Mouse (Mus musculus) heart, adult 2 months (tissue): Measurements from ENCODE around the gene Ttyh1. TPM values are rescaled to one million over a fixed set of nuclear protein-coding genes. Genes with fewer than 3 reads are reported as not detected.

Source experiments
- DNase-seq, 2 experiments: peaks; one replicate each; pipeline ENCODE4 v3.0.0; 2021
- H3K27ac ChIP-seq: fragments of 200-600 bp; 2 replicates; pipeline ENCODE4 v1.8.1; 2022
- H3K27me3 ChIP-seq: fragments of 200-500 bp; 2 replicates; pipeline ENCODE4 v1.6.1; 2012; ENCODE audit warnings: mild to moderate bottlenecking, low read length, inconsistent platforms, mixed read lengths; ENCODE audit not compliant: control insufficient read depth, insufficient read depth
- H3K36me3 ChIP-seq: fragments of 200-500 bp; 2 replicates; pipeline ENCODE4 v1.6.1; 2012; ENCODE audit warnings: low read length, inconsistent platforms; ENCODE audit not compliant: control insufficient read depth, insufficient read depth
- H3K4me1 ChIP-seq: fragments of 200-500 bp; 2 replicates; pipeline ENCODE4 v1.6.1; 2011; ENCODE audit warnings: low read length; ENCODE audit not compliant: control insufficient read depth, insufficient read depth
- H3K4me3 ChIP-seq: fragments of 200-600 bp; 2 replicates; pipeline ENCODE4 v1.8.1; 2022
- H3K79me2 ChIP-seq: fragments of 200-500 bp; replicated peaks from 2 replicates; pipeline ENCODE4 v1.6.1; 2012; ENCODE audit warnings: mild to moderate bottlenecking, inconsistent platforms, low read length, moderate library complexity, mixed read lengths; ENCODE audit not compliant: control insufficient read depth, insufficient read depth
- H3K9ac ChIP-seq: fragments of 200-500 bp; 2 replicates; pipeline ENCODE4 v1.6.1; 2012; ENCODE audit warnings: low read depth, mild to moderate bottlenecking, control low read depth, inconsistent platforms, low read length, mixed read lengths
- CTCF ChIP-seq: fragments of 200-600 bp; IDR thresholded peaks from 2 replicates; pipeline ENCODE4 v1.8.1; 2022; ENCODE audit warnings: antibody characterized with exemption, mild to moderate bottlenecking, moderate library complexity
- EP300 ChIP-seq: fragments of 200-500 bp; IDR thresholded peaks from 2 replicates; pipeline ENCODE4 v1.6.1; 2011; ENCODE audit warnings: low read depth, low read length, control low read depth; ENCODE audit not compliant: insufficient read depth
- POLR2A ChIP-seq: fragments of 200-500 bp; IDR thresholded peaks from 2 replicates; pipeline ENCODE4 v1.6.1; 2011; ENCODE audit warnings: mild to moderate bottlenecking, low read depth, low read length, control low read depth; ENCODE audit not compliant: insufficient read depth
- WGBS: fragments of 180-500 bp; shearing (Covaris S2); methylation state at CpG from one replicate; pipeline ENCODE4 v1.1.7; 2018; 5-methylcytosine and 5-hydroxymethylcytosine counted together
- intact Hi-C: fragments of 180-260 bp; cut with DNase I; formaldehyde crosslinking; loops from one replicate; pipeline ENCODE4 v1.15.1; 2025
- long read RNA-seq: library from polyadenylated mRNA; stranded (forward); transcript quantifications from one replicate; pipeline ENCODE4 v2.0.0, GENCODE M21; 2021
- polyA plus RNA-seq: library from polyadenylated mRNA; depleted of rRNA; stranded (reverse); fragments of >200 nt; gene quantifications from 2 replicates; pipeline ENCODE4 v1.2.3, GENCODE M21; 2012; rRNA removed
- total RNA-seq, 2 experiments: library from RNA; stranded (reverse); gene quantifications; 2 replicates each; pipeline ENCODE4 v1.2.3; 2021

Gene Ttyh1
- total RNA-seq, result 1 to 10 TPM in 1 of 2 experiments, under 1 TPM in 1; 0.91 to 2.6 TPM
- polyA plus RNA-seq, result 2.8 and 5.1 TPM in 2 replicates
- long read RNA-seq, full-length matches to known transcripts, result 1 of 3 reads
- long read RNA-seq, partial matches to known transcripts, result 1 of 3 reads
- long read RNA-seq, other reads (novel, unspliced or antisense), result 1 of 3 reads

GRCm38 (mm10) chr7:4119344-4119902, at the start of gene Ttyh1:
TSS of gene Ttyh1 (plus strand) at chr7:4119408.
- TF ChIP-seq EP300 (no peak), POLR2A (no peak), CTCF (peak; percentile 79)
- no peak for DNase-seq
- Histone ChIP-seq H3K27me3 (peaks cover 7% of the 10 kb centered on the region), H3K27ac (no peak within 1 kb of the TSS), H3K4me1 (no peaks in the 10 kb centered on the region; the same call in 1 of the 2 replicates), H3K79me2 (no peaks in the 10 kb centered on the region), H3K9ac (no peak within 1 kb of the TSS), H3K4me3 (no peak within 1 kb of the TSS), H3K36me3 (no peaks in the 10 kb centered on the region)
- WGBS, result 2% methylated on average over 29 of the region's 37 CpGs
- intact Hi-C loops, result no loop called here

- DNase-seq, result peak in 1 of 2 experiments; percentile 22
- Histone ChIP-seq H3K36me3 (no peaks in the 10 kb centered on the region), H3K79me2 (no peaks in the 10 kb centered on the region), H3K27ac (no peak overlapping the region), H3K9ac (no peak overlapping the region), H3K27me3 (no peaks in the 10 kb centered on the region), H3K4me3 (no peak overlapping the region), H3K4me1 (no peaks in the 10 kb centered on the region)
- TF ChIP-seq CTCF (no peak), EP300 (no peak), POLR2A (no peak)
- intact Hi-C loops, result no loop called here
- 75% methylated on average over 6 of the region's 6 CpGs for WGBS
Observed at GRCm38 (mm10) chr7:4071066-4071465, 48.1 kb upstream of the Ttyh1 start.

GRCm38 (mm10) chr7:4073144-4073543, 46.1 kb upstream of the Ttyh1 start:
- H3K9ac ChIP-seq, result no peak overlapping the region
- intact Hi-C loops, result no loop called here
- H3K36me3 ChIP-seq, result no peaks in the 10 kb centered on the region
- no peaks in the 10 kb centered on the region for H3K79me2 ChIP-seq
- H3K4me3 ChIP-seq, result no peak overlapping the region
- no peak for TF ChIP-seq CTCF
- TF ChIP-seq POLR2A, result no peak
- TF ChIP-seq EP300, result no peak
- H3K27me3 ChIP-seq, result no peaks in the 10 kb centered on the region
- no peaks in the 10 kb centered on the region for H3K4me1 ChIP-seq
- no peak overlapping the region for H3K27ac ChIP-seq
- 58% methylated on average over 3 of the region's 3 CpGs for WGBS
- no peak for DNase-seq

- H3K79me2 ChIP-seq, result no peaks in the 10 kb centered on the region
- H3K27me3 ChIP-seq, result no peaks in the 10 kb centered on the region
- H3K9ac ChIP-seq, result no peak overlapping the region
- no peak overlapping the region for H3K4me3 ChIP-seq
- H3K27ac ChIP-seq, result no peak overlapping the region
- DNase-seq, result no peak
- TF ChIP-seq POLR2A, result no peak
- no peak for TF ChIP-seq CTCF
- TF ChIP-seq EP300, result no peak
- peaks cover 2% of the 10 kb centered on the region; the same call in 1 of the 2 replicates for H3K4me1 ChIP-seq
- no peaks in the 10 kb centered on the region for H3K36me3 ChIP-seq
- WGBS, result 79% methylated on average over 7 of the region's 7 CpGs
- intact Hi-C loops, result no loop called here
Observed at GRCm38 (mm10) chr7:4079511-4079910, 39.7 kb upstream of the Ttyh1 start.

DNA sequence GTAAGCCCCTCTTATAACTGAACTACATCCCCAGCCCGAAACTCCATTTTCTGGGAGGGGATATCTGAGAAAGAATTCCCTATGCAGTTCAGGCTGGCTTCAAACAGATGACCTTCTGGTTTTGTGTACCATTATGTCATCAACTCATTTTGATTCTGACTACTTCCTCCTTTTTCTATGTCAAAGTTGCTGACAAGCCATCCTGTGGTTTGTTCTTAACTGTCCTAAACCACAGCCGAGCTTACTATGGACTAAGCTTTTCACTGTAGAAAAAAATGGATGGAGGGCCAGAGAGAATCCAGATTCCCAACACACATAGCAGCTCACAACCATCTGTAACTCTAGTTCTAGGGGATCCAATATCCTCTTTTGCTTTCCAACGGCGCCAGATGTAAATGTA, 38.7 kb upstream of the Ttyh1 start:
- no peak overlapping the region for H3K27ac ChIP-seq
- H3K9ac ChIP-seq, result no peak overlapping the region
- H3K36me3 ChIP-seq, result no peaks in the 10 kb centered on the region
- WGBS, result 72% methylated on average over 4 of the region's 4 CpGs
- peaks cover 2% of the 10 kb centered on the region; the same call in 1 of the 2 replicates for H3K4me1 ChIP-seq
- no peak for TF ChIP-seq CTCF
- no peak for TF ChIP-seq POLR2A
- TF ChIP-seq EP300, result no peak
- H3K27me3 ChIP-seq, result no peaks in the 10 kb centered on the region
- no peak for DNase-seq
- H3K79me2 ChIP-seq, result no peaks in the 10 kb centered on the region
- no peak overlapping the region for H3K4me3 ChIP-seq
- intact Hi-C loops, result no loop called here

- H3K27me3 ChIP-seq, result no peaks in the 10 kb centered on the region
- no peak for TF ChIP-seq EP300
- no peak for TF ChIP-seq POLR2A
- TF ChIP-seq CTCF, result no peak
- H3K79me2 ChIP-seq, result no peaks in the 10 kb centered on the region
- H3K9ac ChIP-seq, result no peak overlapping the region
- H3K4me1 ChIP-seq, result peaks cover 2% of the 10 kb centered on the region; the same call in 1 of the 2 replicates
- no peaks in the 10 kb centered on the region for H3K36me3 ChIP-seq
- no peak overlapping the region for H3K27ac ChIP-seq
- no peak overlapping the region for H3K4me3 ChIP-seq
- intact Hi-C loops, result no loop called here
- no peak for DNase-seq
Observed at GRCm38 (mm10) chr7:4081706-4082105, 37.5 kb upstream of the Ttyh1 start.
